ENCODE assay signal across 10 mouse cellular contexts in the genomic region with DNA sequence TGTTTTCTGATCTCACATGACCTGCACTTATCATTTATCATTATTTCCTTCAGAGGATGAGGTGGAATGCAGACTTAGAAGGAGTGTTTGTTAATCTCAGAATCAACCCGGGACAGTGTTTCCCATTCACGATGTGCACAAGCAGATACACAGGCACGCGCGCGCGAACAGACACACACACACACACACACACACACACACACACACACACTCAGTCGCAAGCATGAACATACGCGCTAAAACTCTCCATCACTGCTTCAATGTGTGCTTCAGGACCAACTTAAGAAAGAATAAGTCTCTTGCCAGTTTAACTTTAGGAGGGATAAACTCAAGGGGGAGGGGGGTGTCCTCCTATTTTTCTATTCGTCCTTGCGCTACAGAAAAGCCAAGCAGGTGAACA. TPM values are rescaled to one million over a fixed set of nuclear protein-coding genes. Genes with fewer than 3 reads are reported as not detected.
DNase-seq lines count a peak whose midpoint lies in the region; ATAC-seq lines count a peak whose summit lies in the region.
"Had no signal": no experiment of that assay in that cellular context is flagged by ENCODE, and none has a peak within 500 bp of the region (broad histone marks: within the 10 kb centered on the region; RNA-seq: fewer than 3 reads in every experiment).

No protein-coding gene starts in this region.

- 14% methylated on average over 12 of the region's 12 CpGs for WGBS in heart, embryonic 16.5 days
- WGBS in forebrain, embryonic 15.5 days = 27% methylated on average over 12 of the region's 12 CpGs
- 16% methylated on average over 12 of the region's 12 CpGs for WGBS in midbrain, embryonic 13.5 days

- no peaks in the 10 kb centered on the region for H3K36me3 ChIP-seq in heart, embryonic 16.5 days (ENCODE audit: control insufficient read depth, insufficient read depth)
- no peaks in the 10 kb centered on the region for H3K36me3 ChIP-seq in forebrain, embryonic 15.5 days
- no peaks in the 10 kb centered on the region for H3K36me3 ChIP-seq in midbrain, embryonic 13.5 days

- peak overlapping the region; percentile 67 for H3K4me2 ChIP-seq in heart, embryonic 16.5 days (ENCODE audit: low read depth, low read length)
- peak overlapping the region; percentile 67 for H3K4me2 ChIP-seq in forebrain, embryonic 15.5 days (replicated peaks)
- H3K4me2 ChIP-seq in midbrain, embryonic 13.5 days (replicated peaks) = peak overlapping the region; percentile 69

- no peak for ATAC-seq in heart, embryonic 16.5 days (replicated peaks; ENCODE audit: extremely low read depth, insufficient read depth, low FRiP score)
- ATAC-seq in forebrain, embryonic 15.5 days (replicated peaks) = peak; percentile 20; the same call in 1 of the 2 replicates
- peak; percentile 29; the same call in 1 of the 2 replicates for ATAC-seq in midbrain, embryonic 13.5 days

- no peaks in the 10 kb centered on the region for H3K9me3 ChIP-seq in heart, embryonic 16.5 days (replicated peaks; ENCODE audit: control insufficient read depth, low read length)
- no peaks in the 10 kb centered on the region for H3K9me3 ChIP-seq in forebrain, embryonic 15.5 days
- no peaks in the 10 kb centered on the region for H3K9me3 ChIP-seq in midbrain, embryonic 13.5 days

- H3K4me3 ChIP-seq in heart, embryonic 16.5 days (ENCODE audit: low read length) = peak overlapping the region; percentile 46
- H3K4me3 ChIP-seq in forebrain, embryonic 15.5 days = peak overlapping the region; percentile 50
- H3K4me3 ChIP-seq in midbrain, embryonic 13.5 days (replicated peaks) = peak overlapping the region; percentile 46
- H3K4me3 ChIP-seq: myocyte had no signal

- DNase-seq in heart, postnatal 10 days = no peak
- DNase-seq in cerebellum, adult 9-11 months = peak; percentile 39
- DNase-seq in ovary, postnatal 10 days (ENCODE audit: low spot score) = no peak
- DNase-seq in spleen, adult 12 weeks (ENCODE audit: low spot score) = no peak
- DNase-seq in lung, postnatal 4 days = no peak

- intact Hi-C loops in heart, postnatal 10 days (cut with DNase I) = no loop called here

- no peak overlapping the region for H3K27ac ChIP-seq in heart, embryonic 16.5 days (ENCODE audit: low read length)
- peak overlapping the region; percentile 56 for H3K27ac ChIP-seq in forebrain, embryonic 15.5 days (replicated peaks)
- H3K27ac ChIP-seq in midbrain, embryonic 13.5 days = no peak overlapping the region

- H3K27me3 ChIP-seq in heart, embryonic 16.5 days (ENCODE audit: control insufficient read depth, insufficient read depth, low read length) = peaks cover 10% of the 10 kb centered on the region
- no peaks in the 10 kb centered on the region for H3K27me3 ChIP-seq in forebrain, embryonic 15.5 days
- no peaks in the 10 kb centered on the region for H3K27me3 ChIP-seq in midbrain, embryonic 13.5 days

- H3K9ac ChIP-seq in heart, embryonic 16.5 days (ENCODE audit: low read length) = no peak overlapping the region
- H3K9ac ChIP-seq in forebrain, embryonic 15.5 days (replicated peaks) = peak overlapping the region; percentile 47; the same call in 1 of the 2 replicates
- 0 out of 2 replicates have a peak overlapping the region, but pooled peaks have one; percentile 49 for H3K9ac ChIP-seq in midbrain, embryonic 13.5 days (replicated peaks)

- 0 out of 2 replicates have a peak, but pooled peaks cover 2% of the 10 kb centered on the region for H3K4me1 ChIP-seq in heart, embryonic 16.5 days (ENCODE audit: control insufficient read depth, insufficient read depth, low read length)
- no peaks in the 10 kb centered on the region; the same call in 1 of the 2 replicates for H3K4me1 ChIP-seq in forebrain, embryonic 15.5 days
- peaks cover 7% of the 10 kb centered on the region; the same call in 1 of the 2 replicates for H3K4me1 ChIP-seq in midbrain, embryonic 13.5 days (replicated peaks)

RNA-seq across cellular contexts. Expression of a gene that starts 0.4 kb away (rescaled TPM):
- polyA plus RNA-seq in heart, embryonic 16.5 days (2015; fragmentation: Nextera tagmentation; extraction: Ambion mirVana) = 0.03 and 0.24 TPM in 2 replicates
- total RNA-seq in heart, postnatal 10 days (2021) = under 1 TPM; 0.05 to 0.14 TPM
- polyA plus RNA-seq in forebrain, embryonic 15.5 days (2015; fragmentation: Nextera tagmentation; extraction: Ambion mirVana) = 17.4 and 18.5 TPM in 2 replicates
- polyA plus RNA-seq in midbrain, embryonic 13.5 days (2015; fragmentation: Nextera tagmentation; extraction: Ambion mirVana) = 18.0 and 18.4 TPM in 2 replicates
- total RNA-seq: MEL had no signal
- polyA plus RNA-seq: myocyte had no signal

Comparison
In these comparisons a context has a peak if more than half of its experiments do, and no peak if none do; other contexts are left out.
1. RNA of a gene that starts 0.4 kb away (polyA plus RNA-seq): 17.4 to 18.5 TPM in forebrain, embryonic 15.5 days and 18.0 to 18.4 TPM in midbrain, embryonic 13.5 days; 0.03 to 0.24 TPM in heart, embryonic 16.5 days; every median in the first group is over 10 times any median in the second.
2. Peak in every context shown above with its lines, with median percentiles within 50 percentile points of each other: H3K4me2 ChIP-seq and H3K4me3 ChIP-seq.